Mouse (Mus musculus): ENCODE data around the gene Usp18.
A peak's percentile ranks its signal among the peaks of the same experiment; 100 is the strongest.

Gene Usp18

DNA sequence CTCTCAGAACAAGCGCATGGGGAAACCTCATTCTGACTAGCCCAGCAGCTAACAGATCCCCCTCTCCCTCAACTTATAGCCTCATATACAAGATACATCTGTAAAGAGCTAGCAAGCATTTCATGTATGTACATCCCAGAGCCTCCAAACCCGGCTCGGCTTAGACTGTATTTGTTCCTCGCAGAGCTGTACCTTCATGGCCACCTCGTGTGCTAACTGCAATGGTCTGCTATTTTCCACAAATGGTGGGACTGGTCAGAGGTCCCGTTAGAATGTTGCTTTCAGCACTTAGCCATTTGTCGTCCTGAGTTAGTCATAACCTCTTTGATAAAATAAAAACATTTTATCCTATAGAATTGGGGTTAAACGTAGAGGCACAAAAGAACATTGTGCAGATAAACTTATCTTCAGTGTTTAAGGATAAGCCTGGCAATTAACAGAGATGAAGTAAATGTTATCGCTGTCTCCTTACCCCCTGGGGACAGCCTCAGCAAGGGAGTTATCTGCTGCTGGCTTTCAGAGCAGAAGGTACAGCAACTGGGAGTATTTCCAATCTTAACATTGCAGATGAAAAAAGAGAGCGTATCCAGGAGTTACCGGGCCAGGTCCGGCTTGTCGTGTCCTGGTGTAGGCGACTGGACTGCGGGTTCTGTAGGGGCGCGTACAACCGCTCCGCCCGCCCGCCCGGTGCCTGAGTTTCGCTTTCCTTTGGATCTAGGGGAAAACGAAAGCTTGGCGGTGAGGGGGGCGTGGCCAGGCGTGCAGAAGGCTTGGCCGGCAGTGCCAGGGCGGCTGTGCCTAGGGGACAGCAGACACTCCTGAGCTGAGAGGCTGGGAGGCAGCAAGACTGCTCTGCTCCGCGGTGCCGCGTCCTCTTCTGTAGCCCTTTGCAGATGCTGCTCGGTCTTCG, at the start of gene Usp18:
Usp18 (plus strand) TSS at position 780 of the 910 bp plus-strand sequence.
- DNase-seq = peak; percentile 89

- no peak for DNase-seq
Measured at GRCm38 (mm10) chr6:121197807-121198365, 47.8 kb upstream of the Usp18 start.

DNA sequence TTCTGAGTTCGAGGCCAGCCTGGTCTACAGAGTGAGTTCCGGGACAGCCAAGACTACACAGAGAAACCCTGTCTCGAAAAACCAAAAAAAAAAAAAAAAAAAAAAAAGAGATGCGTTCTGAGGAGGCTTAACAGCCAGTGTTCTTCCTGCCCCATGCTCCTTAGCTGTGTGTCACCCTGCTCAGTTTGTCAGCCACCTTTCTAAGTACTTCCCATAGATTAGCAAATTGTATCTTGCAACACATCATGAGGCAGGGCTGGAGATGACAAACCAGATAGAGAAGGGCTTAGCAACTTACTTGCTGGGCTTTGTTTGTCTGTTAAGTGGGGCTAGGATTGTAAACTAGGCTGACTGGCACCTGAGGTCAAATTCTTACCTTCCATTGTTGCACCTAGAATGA, 45.2 kb upstream of the Usp18 start:
- no peak for DNase-seq

DNA sequence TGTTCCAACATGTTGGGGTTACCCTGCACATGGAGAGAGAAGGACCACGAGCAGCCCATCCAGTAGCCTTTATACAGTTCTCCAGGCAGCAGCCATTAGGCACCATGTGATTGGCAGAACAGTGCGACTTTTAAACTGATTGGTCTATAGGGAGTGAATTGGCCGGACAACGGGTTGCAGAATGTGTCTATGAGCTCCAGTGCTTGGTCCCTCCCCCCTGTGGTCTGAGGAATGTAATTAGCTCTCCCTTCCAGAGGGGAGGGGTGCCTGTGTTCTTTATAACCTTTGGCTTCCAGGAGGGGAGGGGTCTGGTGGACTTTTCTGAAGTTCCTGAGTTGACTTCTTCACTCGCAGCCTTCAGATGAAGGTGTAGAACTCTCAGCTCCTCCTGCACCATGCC, 43.7 kb upstream of the Usp18 start:
- no peak for DNase-seq

GRCm38 (mm10) chr6:121206481-121206880, 39.2 kb upstream of the Usp18 start:
- no peak for DNase-seq

GRCm38 (mm10) chr6:121209584-121209983, 36.1 kb upstream of the Usp18 start:
- DNase-seq = no peak

- DNase-seq = peak; percentile 55
Measured at GRCm38 (mm10) chr6:121210149-121210925, 35.4 kb upstream of the Usp18 start, which contains the start of gene Tuba8. Gene Tuba8, plus strand, starts transcription at chr6:121210696.

GRCm38 (mm10) chr6:121210926-121211289, 34.8 kb upstream of the Usp18 start:
- DNase-seq = no peak

- DNase-seq = peak; percentile 28
Measured at GRCm38 (mm10) chr6:121211743-121212142, 34.0 kb upstream of the Usp18 start.

DNA sequence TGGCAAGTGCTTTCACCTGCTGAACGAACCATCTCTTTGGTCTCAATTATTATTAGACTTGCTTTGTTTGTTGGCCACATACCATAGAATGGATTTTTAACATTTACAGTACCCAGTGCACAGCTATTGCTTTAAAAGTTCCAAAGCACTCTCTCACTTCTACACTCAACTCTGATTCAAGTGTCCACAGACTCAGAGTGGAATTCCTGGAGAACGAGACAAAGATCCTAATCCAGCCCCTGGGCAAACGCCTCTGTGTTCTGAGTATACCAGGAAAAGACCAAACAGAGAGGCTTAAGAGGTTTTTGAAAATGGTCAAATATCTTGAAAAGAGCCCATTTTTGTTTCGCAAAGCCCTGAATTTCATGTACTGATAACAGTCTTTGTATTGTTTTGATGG, 32.7 kb upstream of the Usp18 start:
- DNase-seq = no peak

GRCm38 (mm10) chr6:121214221-121214620, 31.5 kb upstream of the Usp18 start:
- no peak for DNase-seq

DNA sequence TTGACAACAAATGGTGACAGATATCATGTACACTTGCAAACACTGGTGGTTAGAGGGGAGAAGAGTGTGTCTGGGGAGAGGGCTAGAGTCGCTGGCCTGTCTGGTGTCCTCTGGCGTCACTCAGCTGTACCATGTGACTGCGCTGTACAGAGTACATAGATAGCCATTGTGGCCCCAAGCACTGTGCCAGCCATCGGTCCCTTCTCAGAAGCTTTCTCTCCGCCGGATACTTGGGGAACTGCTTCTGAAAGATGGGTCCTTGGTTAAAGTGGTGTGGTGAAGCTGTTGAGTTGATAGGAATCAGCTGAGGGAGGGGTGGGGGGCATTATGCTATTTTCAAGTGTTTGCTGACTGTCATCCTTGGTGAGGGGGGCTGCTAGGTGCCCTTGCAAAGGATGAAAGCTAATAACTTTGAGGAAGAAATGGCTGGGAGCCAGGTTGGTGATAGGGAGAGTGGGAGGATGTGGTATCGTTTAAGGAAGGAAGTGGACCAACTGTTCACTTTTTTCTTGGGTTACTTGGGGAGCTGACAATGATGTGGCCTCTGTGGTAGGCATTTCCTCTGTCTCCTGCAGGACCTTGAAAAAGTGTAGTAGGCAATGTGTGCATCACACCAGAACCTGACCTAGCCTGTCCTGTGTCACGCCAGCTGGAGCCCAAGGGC, 30.9 kb upstream of the Usp18 start:
- DNase-seq = peak; percentile 21

DNA sequence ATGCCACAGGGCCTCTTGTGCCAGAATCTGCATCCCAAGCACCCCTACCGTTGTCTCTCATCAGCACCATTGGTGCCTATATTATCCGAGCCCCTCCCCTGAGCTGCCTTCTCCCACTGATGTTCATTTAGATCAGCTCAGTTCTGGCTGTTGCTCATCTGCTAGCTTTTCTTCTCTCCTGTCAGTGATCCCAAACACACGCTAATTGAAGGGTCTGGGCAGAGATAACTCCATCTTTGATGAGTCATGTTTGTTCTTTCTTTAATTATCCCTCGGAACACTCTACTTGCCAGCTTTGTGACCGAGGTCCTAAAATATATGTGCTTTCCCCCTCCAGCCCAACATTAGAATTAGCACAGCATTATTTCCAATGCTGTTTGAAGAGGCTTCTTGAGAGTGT, 30.4 kb upstream of the Usp18 start:
- no peak for DNase-seq

DNA sequence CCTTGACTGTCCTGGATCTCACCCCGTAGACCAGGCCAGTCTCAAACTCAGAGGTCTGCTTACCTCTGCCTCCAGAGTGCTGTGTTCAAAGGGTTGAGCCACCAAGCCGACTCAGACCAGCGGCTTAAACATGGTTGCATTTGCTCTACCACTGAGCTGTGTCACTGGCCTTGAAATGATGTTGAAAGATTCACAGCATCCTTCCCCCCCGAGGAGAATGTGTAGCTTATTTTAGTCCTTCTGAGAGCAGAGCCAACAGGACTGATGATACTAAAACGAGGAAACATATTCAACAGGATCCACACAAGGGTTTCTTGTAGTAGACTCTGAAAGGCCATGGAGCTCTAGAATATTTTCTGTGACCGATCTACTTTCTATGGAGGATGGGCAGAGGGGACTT, 29.8 kb upstream of the Usp18 start:
- no peak for DNase-seq

DNA sequence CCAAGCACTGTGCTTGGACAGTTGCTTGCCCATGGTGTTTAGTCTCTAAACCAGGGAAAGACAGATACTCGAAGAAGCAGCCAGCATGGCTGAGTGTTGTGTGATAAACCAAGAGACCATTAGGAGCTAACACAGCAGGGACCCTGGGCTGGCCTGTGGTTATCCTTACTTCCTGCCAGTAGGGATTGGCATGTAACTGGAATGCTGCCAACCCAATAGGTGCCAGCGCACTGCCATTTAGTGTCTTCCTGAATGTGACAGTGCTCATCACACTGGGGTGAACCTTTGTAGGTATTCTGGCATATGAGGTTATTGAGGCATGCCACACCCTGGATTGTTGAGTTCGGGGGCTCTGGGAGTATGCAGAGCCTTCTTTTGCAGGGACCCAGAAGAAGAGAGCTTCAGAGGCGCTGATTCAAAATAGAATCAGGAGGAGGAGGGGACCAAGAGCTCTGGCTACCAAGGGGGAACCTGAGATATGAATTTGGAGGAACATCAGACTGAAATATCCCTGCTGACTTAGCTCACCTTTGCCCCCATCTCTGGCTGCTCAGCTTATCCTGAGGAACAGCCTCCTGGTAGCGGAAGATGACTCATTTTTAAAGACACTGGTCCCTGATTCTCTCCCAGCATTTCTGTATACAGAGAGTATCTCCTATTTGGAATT, 29.0 kb upstream of the Usp18 start:
- DNase-seq = no peak

DNA sequence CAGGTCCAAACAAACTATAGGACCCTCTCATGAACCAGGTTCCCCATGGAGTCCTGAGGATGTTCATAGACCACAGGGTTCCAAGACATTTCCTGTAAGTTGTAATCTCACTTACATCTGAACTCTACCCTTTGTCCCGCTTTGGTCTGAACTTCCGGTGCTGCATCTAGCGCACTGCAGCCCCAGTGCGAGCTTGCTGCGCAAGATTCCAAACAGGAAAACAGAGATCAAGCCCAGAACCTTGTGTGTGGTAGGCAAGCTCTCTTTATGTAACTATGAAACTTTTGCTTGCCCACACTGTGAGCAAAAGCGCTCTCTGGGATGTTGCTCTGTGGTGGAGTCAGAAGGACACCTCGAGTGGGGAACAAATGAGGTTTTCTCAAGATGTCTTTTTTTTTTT, 27.7 kb upstream of the Usp18 start:
- no peak for DNase-seq

DNA sequence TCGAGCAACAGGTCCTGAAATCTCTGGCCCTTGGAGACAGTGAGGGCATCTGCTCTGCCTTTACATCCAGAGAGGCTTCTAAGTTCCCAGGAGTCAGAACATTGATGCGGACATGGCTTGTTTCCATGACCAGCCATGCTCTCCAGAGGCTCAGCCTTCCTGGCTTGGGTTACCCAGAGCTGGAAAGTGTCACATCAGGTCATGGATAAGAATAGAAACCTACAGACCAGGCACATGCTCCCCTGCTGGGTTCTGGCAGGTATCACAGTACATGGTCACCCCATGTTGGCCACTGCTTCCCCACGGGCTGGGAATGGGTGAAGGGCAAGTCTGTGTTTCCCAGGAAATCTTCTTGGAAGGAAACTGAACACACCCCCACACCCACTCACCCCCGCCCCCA, 26.3 kb upstream of the Usp18 start:
- DNase-seq = no peak

GRCm38 (mm10) chr6:121220181-121220580, 25.5 kb upstream of the Usp18 start:
- no peak for DNase-seq

DNA sequence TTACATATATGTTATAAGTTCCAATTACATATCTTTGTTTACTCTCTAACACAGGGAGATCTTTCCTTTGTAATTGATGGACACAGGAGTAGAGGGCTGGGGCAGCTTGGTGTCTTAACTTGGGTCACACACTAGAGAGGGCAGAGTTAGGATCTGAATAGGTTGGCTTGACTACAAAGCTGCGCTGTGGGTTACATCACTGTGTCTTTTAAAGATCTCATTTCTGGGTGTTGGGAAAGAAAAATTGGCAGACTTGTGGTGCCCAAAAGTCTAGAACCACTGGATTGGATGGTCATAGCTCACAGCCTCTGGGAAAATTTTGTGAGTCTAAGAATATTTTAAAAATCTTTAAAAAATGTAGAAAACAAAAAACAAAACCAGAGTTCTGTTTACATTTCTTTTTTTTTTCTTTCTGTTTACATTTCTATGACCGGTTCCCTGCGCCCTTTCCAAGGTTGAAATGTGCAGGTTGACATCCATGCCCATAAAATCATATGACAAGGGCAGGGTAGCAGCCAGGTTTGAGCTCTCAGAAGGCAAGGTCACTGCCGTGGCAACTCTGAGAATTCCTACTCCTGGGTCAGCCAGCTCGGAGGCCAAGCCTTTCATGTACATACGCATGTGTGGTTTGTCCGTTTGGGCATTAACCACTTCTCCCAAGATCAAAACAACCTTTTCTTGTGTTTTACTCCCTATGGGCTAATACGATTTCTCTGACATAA, 23.7 kb upstream of the Usp18 start:
- DNase-seq = no peak

- no peak for DNase-seq
Measured at GRCm38 (mm10) chr6:121223001-121223400, 22.7 kb upstream of the Usp18 start.

DNA sequence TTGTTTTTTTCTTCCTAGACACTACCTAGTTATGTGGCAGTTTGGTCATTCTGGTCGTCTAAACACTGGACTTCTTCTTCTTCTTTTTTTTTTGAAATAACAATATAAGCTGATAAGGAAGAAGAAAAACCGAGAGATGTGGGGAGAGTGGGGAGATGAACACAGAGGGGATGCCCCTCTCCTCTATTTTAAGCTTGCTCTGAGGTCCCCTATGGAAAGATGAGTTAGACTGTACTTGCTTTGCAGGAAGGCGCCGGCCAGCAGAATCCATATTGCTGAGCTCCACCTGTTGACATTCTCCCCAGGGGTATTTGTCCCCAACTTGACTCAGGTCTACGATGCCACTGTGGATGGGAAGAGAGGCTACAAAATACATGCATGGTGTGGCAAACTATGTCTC, 21.6 kb upstream of the Usp18 start:
- DNase-seq = no peak

GRCm38 (mm10) chr6:121224993-121225392, 20.7 kb upstream of the Usp18 start:
- no peak for DNase-seq

Measured in liver (tissue).